Mouse (Mus musculus) v-Abl transformed pro-B cells (cell line): ENCODE data around the gene Gm11011.

Experiments used
- in situ Hi-C, 2 experiments: fragments of 400-800 bp; cut with MboI; formaldehyde crosslinking; loops; one replicate each; pipeline ENCODE4 v1.15.1; 2025; ENCODE audit not compliant: unreplicated experiment in 2 of 2

Gm11011 gene

GRCm38 (mm10) chr2:169590412-169590811 lies 2.9 kb upstream of the Gm11011 start:
- in situ Hi-C loops = no loop called here

GRCm38 (mm10) chr2:169589697-169590096 lies 2.2 kb upstream of the Gm11011 start:
- in situ Hi-C loops = no loop called here

- in situ Hi-C loops = no loop called here
Observed at GRCm38 (mm10) chr2:169586688-169587087, 857 bp downstream of the Gm11011 start.

GRCm38 (mm10) chr2:169585631-169586285 lies 1.8 kb downstream of the Gm11011 start:
- in situ Hi-C loops = no loop called here

DNA sequence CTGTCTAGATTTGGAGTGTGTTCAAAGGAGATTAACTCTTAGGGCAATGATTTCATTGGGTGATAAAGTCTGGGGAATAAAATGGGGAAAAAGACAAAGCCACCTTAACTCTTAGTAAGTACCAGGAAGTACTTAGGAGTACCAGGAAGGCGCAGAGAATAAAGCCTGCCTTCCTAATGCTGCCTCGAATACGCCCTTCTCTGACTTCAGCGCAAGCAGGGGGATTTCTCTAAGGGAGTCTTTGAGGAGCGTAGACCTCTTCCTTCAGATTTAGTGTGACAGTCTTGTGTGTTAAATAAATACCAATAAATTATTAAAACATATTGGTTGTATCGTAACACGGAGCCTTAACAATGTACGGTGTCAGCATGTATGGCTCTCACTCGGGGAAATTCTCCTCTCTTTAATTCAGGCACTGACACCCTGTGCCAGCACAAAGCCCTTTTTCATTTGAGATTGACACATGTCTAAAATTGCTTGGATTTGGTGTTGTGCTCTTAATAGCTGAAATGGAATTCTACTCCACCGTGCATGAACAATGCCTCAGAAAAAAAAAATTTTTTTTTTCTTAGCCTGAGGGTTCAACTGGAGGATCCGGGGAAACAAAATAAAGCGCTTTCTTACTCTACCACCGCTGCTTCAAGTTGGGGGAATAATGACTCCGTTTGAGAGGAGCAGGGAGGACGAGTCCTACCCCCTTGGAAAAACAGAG lies 2.6 kb downstream of the Gm11011 start:
- in situ Hi-C loops = no loop called here

DNA sequence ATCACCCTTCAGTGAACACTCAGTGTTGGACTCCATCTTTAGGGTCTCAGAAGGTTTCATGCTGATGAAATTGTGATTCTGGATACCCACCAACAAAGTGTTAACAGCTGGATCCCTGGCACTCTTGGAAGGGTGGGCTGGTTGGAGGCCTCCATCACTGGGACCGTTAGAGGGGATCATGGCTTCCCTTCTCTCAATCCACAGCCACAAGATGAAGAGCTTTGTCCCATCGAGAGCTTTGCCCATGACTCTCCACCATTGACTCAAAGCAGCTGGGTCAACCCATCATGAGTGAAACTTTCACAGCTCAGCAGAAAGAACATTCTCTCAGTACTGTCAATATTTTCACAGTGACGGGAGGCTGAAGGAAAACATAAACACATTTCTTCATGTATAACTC lies 4.1 kb downstream of the Gm11011 start:
- in situ Hi-C loops = no loop called here

- in situ Hi-C loops = no loop called here
Observed at GRCm38 (mm10) chr2:169577508-169578196, 9.9 kb downstream of the Gm11011 start.

DNA sequence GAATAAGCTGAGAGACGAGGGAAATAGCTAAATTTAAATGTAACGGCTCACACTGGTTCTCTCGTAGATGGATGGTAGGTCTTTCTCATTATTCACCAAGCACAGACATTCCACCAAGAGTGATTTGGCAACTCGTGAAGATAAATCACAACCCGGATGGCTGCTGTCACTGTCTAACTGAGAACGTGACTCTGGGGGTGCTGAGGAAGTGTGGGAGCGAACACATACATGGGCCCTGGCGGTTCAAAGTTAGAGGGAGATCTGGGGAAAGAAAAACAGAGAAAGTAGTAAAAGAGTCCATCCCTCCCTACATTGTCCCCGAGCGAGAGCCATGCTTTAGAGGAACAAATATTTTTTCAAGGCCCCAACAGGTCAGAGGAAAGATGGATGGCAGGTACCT lies 17.5 kb downstream of the Gm11011 start:
- in situ Hi-C loops = no loop called here

GRCm38 (mm10) chr2:169566159-169566558 lies 21.4 kb downstream of the Gm11011 start:
- in situ Hi-C loops = no loop called here

GRCm38 (mm10) chr2:169565751-169566150 lies 21.8 kb downstream of the Gm11011 start:
- in situ Hi-C loops = no loop called here

DNA sequence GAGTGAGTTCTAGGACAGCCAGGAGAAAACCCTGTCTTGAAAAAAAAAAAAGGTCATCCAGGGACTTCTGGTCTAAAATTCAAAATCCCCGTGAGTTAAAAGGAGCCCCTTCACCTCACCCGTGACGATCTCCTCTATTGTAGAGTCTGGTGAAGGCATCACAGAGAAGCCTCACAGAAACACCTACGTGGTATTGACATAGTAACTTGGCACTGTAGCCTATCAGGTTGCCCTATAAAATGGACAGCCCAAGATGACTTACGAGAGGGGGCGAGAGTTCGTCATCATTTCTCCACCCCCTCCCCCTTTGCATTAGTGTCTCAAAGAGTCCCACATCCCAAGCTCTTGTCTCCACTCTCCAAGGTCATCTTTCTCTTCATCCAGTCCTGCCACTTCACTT lies 41.9 kb downstream of the Gm11011 start:
- in situ Hi-C loops = no loop called here

- in situ Hi-C loops = no loop called here
Observed at GRCm38 (mm10) chr2:169538906-169539305, 48.6 kb downstream of the Gm11011 start.
